Mouse (Mus musculus) CH12.LX (cell line): ENCODE results near the gene Dtd2. TPM values are rescaled to one million over a fixed set of nuclear protein-coding genes. Genes with fewer than 3 reads are reported as not detected.

ENCODE experiments used
- DNase-seq: peaks from one replicate; pipeline ENCODE4 v3.0.0-alpha.2; 2013; ENCODE audit errors: extremely low read depth
- H3K27ac ChIP-seq: 2 replicates; pipeline ENCODE4 v1.5.1; 2012; ENCODE audit warnings: low read depth, mild to moderate bottlenecking, control low read depth, moderate library complexity; ENCODE audit not compliant: insufficient read depth
- H3K27me3 ChIP-seq: replicated peaks from 2 replicates; pipeline ENCODE3; 2012; ENCODE audit warnings: inconsistent platforms
- H3K36me3 ChIP-seq, 2 experiments: replicated peaks in 1 of 2; 2 replicates each; pipeline versions ENCODE3 to v1.6.1; 2012; ENCODE audit warnings: inconsistent platforms in 1 of 2, low read length in 1 of 2, mild to moderate bottlenecking in 1 of 2, mixed read lengths in 1 of 2, moderate library complexity in 1 of 2; ENCODE audit not compliant: control insufficient read depth in 1 of 2, insufficient read depth in 1 of 2
- H3K4me1 ChIP-seq, 2 experiments: 2 replicates each; pipeline ENCODE4 v1.6.1; 2012; ENCODE audit warnings: inconsistent platforms in 1 of 2, moderate library complexity in 1 of 2; ENCODE audit not compliant: insufficient read depth in 2 of 2, control insufficient read depth in 1 of 2
- H3K4me2 ChIP-seq: 2 replicates; pipeline ENCODE4 v1.6.1; 2012; ENCODE audit warnings: low read depth, mild to moderate bottlenecking, control low read depth; ENCODE audit not compliant: poor library complexity, insufficient read depth, severe bottlenecking
- H3K4me3 ChIP-seq, 3 experiments: fragments of 150-350 bp in 1 of 3; sonication (generic) in 1 of 3; replicated peaks in 1 of 3; 2 replicates each; pipeline versions ENCODE3 to v1.5.1; 2011 to 2012; ENCODE audit warnings: low read depth in 2 of 3, low read length in 2 of 3, mild to moderate bottlenecking in 2 of 3, moderate library complexity in 2 of 3, control low read depth in 1 of 3, improper control_type of control experiment in 1 of 3, inconsistent platforms in 1 of 3, mixed read lengths in 1 of 3; ENCODE audit not compliant: poor library complexity in 1 of 3
- H3K79me2 ChIP-seq: replicated peaks from 2 replicates; pipeline ENCODE4 v1.6.1; 2012; ENCODE audit warnings: mild to moderate bottlenecking, moderate library complexity; ENCODE audit not compliant: control insufficient read depth, poor library complexity, insufficient read depth, severe bottlenecking; ENCODE audit errors: extremely low read depth
- H3K9ac ChIP-seq: 2 replicates; pipeline ENCODE4 v1.6.1; 2012; ENCODE audit warnings: low read depth, mild to moderate bottlenecking, control low read depth, moderate library complexity; ENCODE audit not compliant: insufficient read depth
- H3K9me3 ChIP-seq: replicated peaks from 2 replicates; pipeline ENCODE3; 2012; ENCODE audit warnings: low read length, inconsistent platforms, mixed read lengths
- CTCF ChIP-seq, 2 experiments: IDR thresholded peaks in 1 of 2; conservative IDR thresholded peaks in 1 of 2; 2 replicates each; pipeline ENCODE4 v1.5.1; 2011 to 2012; ENCODE audit warnings: low read depth in 2 of 2, low read length in 2 of 2, improper control_type of control experiment in 1 of 2, inconsistent platforms in 1 of 2, mild to moderate bottlenecking in 1 of 2, moderate library complexity in 1 of 2
- EP300 ChIP-seq: IDR thresholded peaks from 2 replicates; pipeline ENCODE4 v1.6.1; 2011; ENCODE audit warnings: low read length, improper control_type of control experiment
- ETS1 ChIP-seq: conservative IDR thresholded peaks from 2 replicates; pipeline ENCODE4 v1.6.1; 2012; ENCODE audit warnings: low read depth, mild to moderate bottlenecking, inconsistent platforms, low read length, improper control_type of control experiment, moderate library complexity
- GABPA ChIP-seq: IDR thresholded peaks from 2 replicates; pipeline ENCODE4 v1.6.1; 2012; ENCODE audit warnings: low read depth, low read length, improper control_type of control experiment, inconsistent platforms; ENCODE audit not compliant: insufficient replicate concordance
- HCFC1 ChIP-seq: IDR thresholded peaks from 2 replicates; pipeline ENCODE4 v1.6.1; 2012; ENCODE audit warnings: low read depth, mild to moderate bottlenecking, inconsistent platforms, low read length, improper control_type of control experiment
- JUN ChIP-seq: IDR thresholded peaks from 2 replicates; pipeline ENCODE4 v1.6.1; 2011; ENCODE audit warnings: low read depth, mild to moderate bottlenecking, low read length, improper control_type of control experiment, moderate library complexity; ENCODE audit not compliant: insufficient read depth
- MAFK ChIP-seq: IDR thresholded peaks from 2 replicates; pipeline ENCODE4 v1.6.1; 2011; ENCODE audit warnings: low read length, improper control_type of control experiment; ENCODE audit not compliant: insufficient replicate concordance
- MAZ ChIP-seq: IDR thresholded peaks from 2 replicates; pipeline ENCODE4 v1.6.1; 2012; ENCODE audit warnings: low read depth, mild to moderate bottlenecking, inconsistent platforms, low read length, improper control_type of control experiment, moderate library complexity
- MEF2A ChIP-seq: IDR thresholded peaks from 2 replicates; pipeline ENCODE4 v1.6.1; 2014; ENCODE audit warnings: low read depth, mild to moderate bottlenecking, inconsistent platforms, low read length, improper control_type of control experiment, borderline replicate concordance
- MXI1 ChIP-seq: IDR thresholded peaks from 2 replicates; pipeline ENCODE4 v1.6.1; 2011; ENCODE audit warnings: mild to moderate bottlenecking, low read depth, low read length, improper control_type of control experiment
- MYC ChIP-seq: IDR thresholded peaks from 2 replicates; pipeline ENCODE4 v1.6.1; 2011; ENCODE audit warnings: low read depth, mild to moderate bottlenecking, improper control_type of control experiment, low read length
- NRF1 ChIP-seq: IDR thresholded peaks from 2 replicates; pipeline ENCODE4 v1.6.1; 2014; ENCODE audit warnings: low read depth, mild to moderate bottlenecking, inconsistent platforms, low read length, improper control_type of control experiment, moderate library complexity
- PAX5 ChIP-seq: IDR thresholded peaks from 2 replicates; pipeline ENCODE4 v1.6.1; 2012; ENCODE audit warnings: low read length, inconsistent platforms, mixed read lengths
- POLR2A ChIP-seq: IDR thresholded peaks from 2 replicates; pipeline ENCODE4 v1.6.1; 2011; ENCODE audit warnings: low read depth, mild to moderate bottlenecking, improper control_type of control experiment, low read length
- POLR2AphosphoS2 ChIP-seq: IDR thresholded peaks from 2 replicates; pipeline ENCODE4 v1.6.1; 2011; ENCODE audit warnings: low read depth, low read length, improper control_type of control experiment
- TBP ChIP-seq: conservative IDR thresholded peaks from 2 replicates; pipeline ENCODE4 v1.6.1; 2011; ENCODE audit warnings: low read depth, low read length, improper control_type of control experiment
- TCF12 ChIP-seq: IDR thresholded peaks from 2 replicates; pipeline ENCODE4 v1.6.1; 2014; ENCODE audit warnings: low read depth, mild to moderate bottlenecking, inconsistent platforms, low read length, improper control_type of control experiment
- UBTF ChIP-seq: IDR thresholded peaks from 2 replicates; pipeline ENCODE4 v1.6.1; 2012; ENCODE audit warnings: low read depth, mild to moderate bottlenecking, inconsistent platforms, low read length, improper control_type of control experiment, moderate library complexity
- USF1 ChIP-seq: IDR thresholded peaks from 2 replicates; pipeline ENCODE4 v1.6.1; 2014; ENCODE audit warnings: low read depth, mild to moderate bottlenecking, inconsistent platforms, low read length, improper control_type of control experiment
- ZKSCAN1 ChIP-seq: IDR thresholded peaks from 2 replicates; pipeline ENCODE4 v1.6.1; 2012; ENCODE audit warnings: low read depth, inconsistent platforms, low read length, improper control_type of control experiment, borderline replicate concordance
- ZMIZ1 ChIP-seq: IDR thresholded peaks from 2 replicates; pipeline ENCODE4 v1.6.1; 2012; ENCODE audit warnings: low read depth, mild to moderate bottlenecking, inconsistent platforms, low read length, improper control_type of control experiment
- ZNF384 ChIP-seq: IDR thresholded peaks from 2 replicates; pipeline ENCODE4 v1.6.1; 2012; ENCODE audit warnings: low read depth, low read length, improper control_type of control experiment, inconsistent platforms
- dilution Hi-C: fragments of 300-500 bp; cut with MboI; formaldehyde crosslinking; loops from 2 replicates; pipeline ENCODE4 v1.14.3; 2020; ENCODE audit warnings: low sequenced_read_pairs; ENCODE audit not compliant: extremely low pct_unique_long_range_greater_than_20kb, extremely low pct_ligation_motif_present
- in situ Hi-C: fragments of 300-500 bp; cut with MboI; formaldehyde crosslinking; loops from 3 replicates; pipeline ENCODE4 v1.14.3; 2019; ENCODE audit warnings: low sequenced_read_pairs, low pct_ligation_motif_present, low pct_unique_long_range_greater_than_20kb, mixed read lengths
- polyA plus RNA-seq: library from polyadenylated mRNA; unstranded; fragments of >175 nt; gene quantifications from 2 replicates; pipeline ENCODE4 v1.2.1, GENCODE M21; 2012; ENCODE audit warnings: low read depth; ENCODE audit not compliant: insufficient read length
- total RNA-seq, 2 experiments: library from RNA; depleted of rRNA; stranded (reverse); fragments of 300-350 nt in 1 of 2; fragments of >200 nt in 1 of 2; gene quantifications; 2 replicates each; pipeline ENCODE4 v1.2.3; 2012 to 2014

Gene Dtd2
- total and polyA plus RNA-seq, 3 experiments: 24.5 to 39.6 (median 31.5) TPM

DNA sequence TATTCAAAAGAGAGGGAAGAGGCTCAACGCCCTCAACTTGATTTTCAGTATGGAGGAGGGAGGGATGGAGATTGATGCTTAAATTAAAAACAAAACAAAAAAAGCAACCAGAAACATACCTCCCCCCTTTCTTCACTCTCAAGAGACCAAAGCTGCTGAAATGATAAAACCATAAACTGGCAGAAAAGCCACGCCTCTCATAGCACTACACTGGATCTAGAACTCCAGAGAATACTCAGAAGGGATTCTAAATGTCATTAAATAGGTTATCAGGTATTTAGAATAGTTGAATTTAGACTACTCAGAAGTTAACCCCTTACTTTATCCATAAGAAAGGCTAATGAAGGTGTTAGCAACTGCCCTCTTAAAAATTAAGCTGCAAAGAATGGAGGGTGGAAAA is 37.2 kb downstream of the Dtd2 start:
- Histone ChIP-seq H3K4me1 (peaks cover 0 to 12% of the 10 kb centered on the region in 2 experiments; a peak in 2 of 4 replicates), H3K27me3 (no peaks in the 10 kb centered on the region), H3K9me3 (peaks cover 7% of the 10 kb centered on the region), H3K4me3 (no peak overlapping the region), H3K36me3 (peaks cover 0 to 4% of the 10 kb centered on the region in 2 experiments), H3K27ac (no peak overlapping the region), H3K4me2 (no peak overlapping the region), H3K9ac (no peak overlapping the region), H3K79me2 (no peaks in the 10 kb centered on the region)
- TF ChIP-seq NRF1: no peak
- TF ChIP-seq POLR2AphosphoS2: no peak
- TF ChIP-seq MAZ: no peak
- no peak for TF ChIP-seq MAFK
- no peak for TF ChIP-seq EP300
- TF ChIP-seq ZNF384: no peak
- no peak for TF ChIP-seq PAX5
- no peak for TF ChIP-seq USF1
- TF ChIP-seq JUN: no peak
- no peak for TF ChIP-seq ZMIZ1
- TF ChIP-seq HCFC1: no peak
- TF ChIP-seq CTCF (conservative IDR thresholded peaks at IDR 0.05 in 1 of 2, IDR thresholded peaks at IDR 0.05 in 1 of 2; ENCODE audit: low read depth in 2 of 2, low read length in 2 of 2): no peak
- TF ChIP-seq TBP: no peak
- no peak for TF ChIP-seq MEF2A
- TF ChIP-seq ETS1: no peak
- no peak for TF ChIP-seq UBTF
- TF ChIP-seq MXI1: no peak
- no peak for TF ChIP-seq GABPA
- TF ChIP-seq TCF12: no peak
- dilution Hi-C loops: no loop called here
- DNase-seq: no peak
- in situ Hi-C loops: no loop called here

DNA sequence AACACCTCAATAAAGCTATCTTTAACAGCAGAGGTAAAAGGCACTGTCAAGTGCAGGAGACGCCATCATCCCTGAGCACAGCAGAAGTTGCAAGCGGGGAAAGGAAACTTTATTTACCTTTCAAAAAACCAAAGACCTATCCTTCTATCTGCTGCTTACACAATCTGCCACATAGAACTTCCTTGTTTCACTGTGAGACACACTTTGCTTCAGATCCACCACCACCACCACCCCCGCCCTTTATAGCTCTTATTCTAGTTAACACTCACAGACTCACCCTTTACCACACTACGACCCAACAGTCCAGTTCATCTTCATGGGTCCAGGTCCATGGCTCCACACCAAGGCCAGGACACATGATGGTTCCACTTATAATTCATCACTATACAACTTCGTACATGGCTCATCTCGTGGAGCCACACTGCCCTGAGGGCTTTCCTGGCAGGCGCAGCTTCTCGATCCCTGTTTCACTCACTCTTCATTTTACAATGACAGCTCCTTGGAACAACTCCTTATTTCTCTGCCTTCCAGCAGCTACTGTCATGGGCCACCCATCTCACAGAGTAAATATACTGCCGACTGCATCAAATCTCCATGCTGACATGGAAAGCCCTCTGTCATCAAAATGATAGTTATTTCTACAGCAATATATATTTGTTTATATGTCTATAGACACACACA is 38.2 kb downstream of the Dtd2 start:
- Histone ChIP-seq H3K9me3 (peaks cover 7% of the 10 kb centered on the region), H3K4me1 (peaks cover 0 to 12% of the 10 kb centered on the region in 2 experiments; a peak in 2 of 4 replicates), H3K9ac (no peak overlapping the region), H3K4me3 (no peak overlapping the region), H3K36me3 (peaks cover 0 to 4% of the 10 kb centered on the region in 2 experiments), H3K79me2 (no peaks in the 10 kb centered on the region), H3K27ac (no peak overlapping the region), H3K27me3 (no peaks in the 10 kb centered on the region), H3K4me2 (no peak overlapping the region)
- no peak for DNase-seq
- in situ Hi-C loops: no loop called here
- TF ChIP-seq POLR2A (no peak), MYC (no peak), HCFC1 (no peak), ZKSCAN1 (no peak), ZMIZ1 (no peak), PAX5 (no peak)
- TF ChIP-seq, all 38 proteins: peak for 0
- dilution Hi-C loops: no loop called here
